Mouse (Mus musculus): Measurements from ENCODE around the gene Atox1. TPM values are rescaled to one million over a fixed set of nuclear protein-coding genes. Genes with fewer than 3 reads are reported as not detected.
A peak's percentile ranks its signal among the peaks of the same experiment; 100 is the strongest.

Atox1 gene
- polyA plus RNA-seq, 1 experiment from 2014 or later = 213 TPM

DNA sequence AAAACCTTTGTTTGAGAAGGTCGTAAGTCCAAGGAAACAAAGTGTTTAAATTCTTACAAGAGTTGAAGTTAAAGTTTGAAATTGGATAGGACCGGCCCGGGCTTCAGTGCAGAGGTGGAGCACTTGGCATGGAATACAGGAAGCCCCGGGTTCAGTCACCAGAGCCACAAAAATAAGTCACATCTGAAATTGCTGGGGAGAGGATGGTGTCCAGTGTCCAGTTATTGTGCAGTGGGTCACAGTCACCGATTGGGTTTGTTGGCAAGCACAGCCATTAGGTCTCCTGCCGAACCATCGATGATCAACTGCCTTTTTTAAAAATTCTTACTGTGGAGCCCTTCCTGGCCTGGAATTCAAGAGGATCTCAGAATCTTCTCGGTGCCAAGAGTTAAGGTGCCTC is 9.7 kb upstream of the Atox1 start:
- no peak for ATAC-seq (replicated peaks; ENCODE audit: extremely low read depth, insufficient read depth, low FRiP score)
- Histone ChIP-seq H3K4me1 (ENCODE audit: control insufficient read depth, insufficient read depth, low read length) (peaks cover 26% of the 10 kb centered on the region), H3K9ac (ENCODE audit: low read length) (peak overlapping the region; percentile 97), H3K27me3 (ENCODE audit: control insufficient read depth, insufficient read depth, low read length) (no peaks in the 10 kb centered on the region), H3K4me2 (ENCODE audit: low read depth, low read length) (peak overlapping the region; percentile 92), H3K36me3 (ENCODE audit: control insufficient read depth, insufficient read depth) (no peaks in the 10 kb centered on the region; the same call in 1 of the 2 replicates), H3K4me3 (ENCODE audit: low read length) (peak overlapping the region; percentile 96), H3K9me3 (replicated peaks; ENCODE audit: control insufficient read depth, low read length) (no peaks in the 10 kb centered on the region), H3K27ac (ENCODE audit: low read length) (peak overlapping the region; percentile 44; the same call in 1 of the 2 replicates)
- WGBS = 22% methylated on average over 8 of the region's 8 CpGs

DNA sequence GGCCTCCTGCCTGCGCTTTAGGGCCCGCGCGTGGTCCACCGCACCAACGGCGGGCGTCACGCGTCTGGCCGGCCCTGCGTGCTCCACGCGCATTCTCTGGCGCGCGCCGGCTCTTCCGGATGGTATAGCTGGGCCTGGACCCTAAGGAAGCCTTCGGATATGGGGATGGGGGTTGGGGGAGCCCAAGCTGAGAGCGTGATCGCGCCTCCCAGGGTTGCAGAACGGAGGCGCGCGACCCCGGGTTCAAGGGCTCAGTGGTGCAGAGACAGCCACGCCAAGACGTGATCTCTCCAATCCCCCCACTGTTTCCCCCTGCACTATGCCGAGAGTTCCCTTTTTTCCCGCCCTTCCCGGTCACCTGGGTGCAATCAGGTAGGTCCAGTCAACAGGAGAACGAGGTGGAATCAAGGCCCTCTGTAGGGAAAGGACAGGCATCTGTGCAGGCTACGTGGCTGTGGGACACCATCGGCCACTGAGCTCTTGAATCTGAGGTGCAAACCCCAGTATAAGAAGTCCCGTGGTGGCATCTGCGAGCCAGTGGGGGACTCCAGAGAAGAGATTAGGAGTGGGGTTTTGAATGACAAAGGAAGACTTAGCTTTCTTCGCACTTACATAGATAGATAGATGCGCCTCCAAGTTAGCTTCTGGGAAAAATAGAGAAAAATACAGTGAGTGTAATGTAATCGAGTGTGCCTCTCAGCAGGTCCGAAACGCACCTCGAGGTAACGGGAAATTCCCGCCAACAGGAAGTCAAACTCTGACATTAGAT is 9.1 kb upstream of the Atox1 start:
- H3K9me3 ChIP-seq (replicated peaks; ENCODE audit: control insufficient read depth, low read length) = no peaks in the 10 kb centered on the region
- H3K9ac ChIP-seq (ENCODE audit: low read length) = peak overlapping the region; percentile 97
- H3K4me2 ChIP-seq (ENCODE audit: low read depth, low read length) = peak overlapping the region; percentile 92
- H3K27ac ChIP-seq (ENCODE audit: low read length) = peak overlapping the region; percentile 92
- no peak; the same call in 1 of the 2 replicates for ATAC-seq (replicated peaks; ENCODE audit: extremely low read depth, insufficient read depth, low FRiP score)
- no peaks in the 10 kb centered on the region; the same call in 1 of the 2 replicates for H3K36me3 ChIP-seq (ENCODE audit: control insufficient read depth, insufficient read depth)
- WGBS = under 1% methylated on average over 46 of the region's 46 CpGs
- H3K4me3 ChIP-seq (ENCODE audit: low read length) = peak overlapping the region; percentile 96
- H3K27me3 ChIP-seq (ENCODE audit: control insufficient read depth, insufficient read depth, low read length) = no peaks in the 10 kb centered on the region
- H3K4me1 ChIP-seq (ENCODE audit: control insufficient read depth, insufficient read depth, low read length) = peaks cover 26% of the 10 kb centered on the region

DNA sequence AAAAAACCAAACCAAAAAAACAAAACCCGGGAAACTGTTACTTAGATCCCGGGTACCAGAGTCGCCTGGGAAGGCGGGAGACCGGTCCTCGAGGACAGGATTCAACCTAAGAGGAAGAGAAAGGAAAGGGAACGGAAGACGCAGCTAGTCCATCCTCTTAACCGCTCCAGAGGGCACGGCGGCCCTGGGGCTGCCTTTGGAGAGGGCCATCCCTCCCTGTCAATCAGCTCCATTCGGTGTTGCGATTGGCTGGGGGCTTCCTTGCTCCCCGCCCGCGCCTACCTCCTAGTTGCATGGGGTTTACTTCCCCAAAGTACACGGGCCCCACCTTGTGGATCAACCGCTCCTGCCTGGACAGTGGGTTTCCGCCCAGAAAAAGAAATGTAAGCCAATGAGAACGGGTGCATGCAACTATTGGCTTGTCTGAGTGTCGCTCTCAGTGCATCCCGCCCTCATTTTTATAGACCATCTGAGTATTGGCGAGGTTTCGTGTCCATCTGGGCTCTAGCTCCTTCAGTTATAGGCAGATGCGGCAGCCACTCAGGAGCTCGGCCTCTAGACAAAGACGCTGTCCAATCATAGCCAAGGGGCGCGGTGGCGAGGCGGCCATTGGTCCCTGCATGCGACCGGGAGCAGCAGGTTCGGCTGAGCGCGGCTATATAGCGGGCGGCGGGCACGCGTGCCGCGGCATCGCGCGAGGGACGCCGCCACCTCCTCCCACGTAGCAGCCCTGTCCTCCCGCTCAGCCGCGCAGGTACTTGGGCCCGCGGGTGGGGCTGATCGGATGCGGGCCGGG is 8.2 kb upstream of the Atox1 start, which contains the start of gene G3bp1:
Gene G3bp1 (plus strand): TSS at position 638 of the 796 bp plus-strand sequence.
- peak; percentile 95 for ATAC-seq (replicated peaks; ENCODE audit: extremely low read depth, insufficient read depth, low FRiP score)
- peak within 1 kb of the TSS; percentile 92 for H3K4me2 ChIP-seq (ENCODE audit: low read depth, low read length)
- under 1% methylated on average over 43 of the region's 57 CpGs for WGBS
- peaks cover 26% of the 10 kb centered on the region for H3K4me1 ChIP-seq (ENCODE audit: control insufficient read depth, insufficient read depth, low read length)
- no peaks in the 10 kb centered on the region for H3K27me3 ChIP-seq (ENCODE audit: control insufficient read depth, insufficient read depth, low read length)
- H3K9me3 ChIP-seq (replicated peaks; ENCODE audit: control insufficient read depth, low read length) = no peaks in the 10 kb centered on the region
- peak within 1 kb of the TSS; percentile 94 for H3K27ac ChIP-seq (ENCODE audit: low read length)
- peak within 1 kb of the TSS; percentile 96 for H3K4me3 ChIP-seq (ENCODE audit: low read length)
- no peaks in the 10 kb centered on the region; the same call in 1 of the 2 replicates for H3K36me3 ChIP-seq (ENCODE audit: control insufficient read depth, insufficient read depth)
- peak within 1 kb of the TSS; percentile 97 for H3K9ac ChIP-seq (ENCODE audit: low read length)

DNA sequence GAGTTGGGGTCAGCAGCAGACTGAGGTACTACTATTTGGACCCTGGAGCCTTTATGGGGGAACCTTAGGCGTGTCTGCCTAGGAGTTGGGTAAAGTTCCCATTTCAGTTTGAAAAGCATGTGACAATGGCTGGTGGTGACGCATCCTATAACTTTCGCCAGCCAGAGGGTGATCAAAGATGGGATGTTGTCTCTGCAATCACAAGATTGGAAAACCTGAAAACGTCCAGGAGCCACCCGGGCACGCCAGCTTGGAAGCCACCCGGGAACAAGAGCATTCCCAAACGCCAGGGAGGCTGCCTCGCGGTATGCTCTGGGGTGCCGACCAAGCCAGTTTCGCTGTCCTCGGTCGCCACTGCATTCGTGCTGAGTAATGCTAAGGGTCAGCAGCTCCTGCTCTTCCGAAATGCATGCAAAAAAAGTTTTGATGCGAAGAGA is 7.6 kb upstream of the Atox1 start:
- peaks cover 25% of the 10 kb centered on the region for H3K4me1 ChIP-seq (ENCODE audit: control insufficient read depth, insufficient read depth, low read length)
- no peak for ATAC-seq (replicated peaks; ENCODE audit: extremely low read depth, insufficient read depth, low FRiP score)
- 2% methylated on average over 17 of the region's 17 CpGs for WGBS
- no peaks in the 10 kb centered on the region for H3K9me3 ChIP-seq (replicated peaks; ENCODE audit: control insufficient read depth, low read length)
- H3K27me3 ChIP-seq (ENCODE audit: control insufficient read depth, insufficient read depth, low read length) = no peaks in the 10 kb centered on the region
- peak overlapping the region; percentile 94 for H3K27ac ChIP-seq (ENCODE audit: low read length)
- no peaks in the 10 kb centered on the region; the same call in 1 of the 2 replicates for H3K36me3 ChIP-seq (ENCODE audit: control insufficient read depth, insufficient read depth)
- peak overlapping the region; percentile 72 for H3K4me2 ChIP-seq (ENCODE audit: low read depth, low read length)
- H3K9ac ChIP-seq (ENCODE audit: low read length) = peak overlapping the region; percentile 82
- peak overlapping the region; percentile 60 for H3K4me3 ChIP-seq (ENCODE audit: low read length)

DNA sequence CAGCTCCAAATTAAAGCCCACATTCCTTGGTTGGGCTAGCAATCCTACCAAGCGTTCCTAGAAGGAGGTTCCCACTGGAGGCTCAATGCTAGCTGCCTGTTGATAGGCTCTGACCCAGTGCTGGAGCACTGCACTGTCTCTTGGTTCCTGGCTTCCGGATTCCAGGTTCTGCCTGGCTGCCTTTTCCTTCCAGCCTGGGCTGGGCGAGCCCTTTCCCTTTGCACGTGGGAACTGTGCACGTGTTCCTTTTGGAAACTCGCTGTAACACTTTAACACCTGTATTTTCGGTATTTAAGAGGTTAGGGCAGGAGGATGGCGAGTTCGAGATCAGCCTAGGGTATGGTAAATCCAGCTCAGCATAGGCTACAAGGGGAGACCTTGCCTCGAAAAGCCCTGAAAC is 7.0 kb upstream of the Atox1 start:
- Histone ChIP-seq H3K4me3 (ENCODE audit: low read length) (peak overlapping the region; percentile 60; the same call in 1 of the 2 replicates), H3K4me1 (ENCODE audit: control insufficient read depth, insufficient read depth, low read length) (peaks cover 21% of the 10 kb centered on the region), H3K9me3 (replicated peaks; ENCODE audit: control insufficient read depth, low read length) (no peaks in the 10 kb centered on the region), H3K27ac (ENCODE audit: low read length) (peak overlapping the region; percentile 94), H3K4me2 (ENCODE audit: low read depth, low read length) (peak overlapping the region; percentile 72), H3K9ac (ENCODE audit: low read length) (peak overlapping the region; percentile 82), H3K27me3 (ENCODE audit: control insufficient read depth, insufficient read depth, low read length) (no peaks in the 10 kb centered on the region), H3K36me3 (ENCODE audit: control insufficient read depth, insufficient read depth) (no peaks in the 10 kb centered on the region; the same call in 1 of the 2 replicates)
- ATAC-seq (replicated peaks; ENCODE audit: extremely low read depth, insufficient read depth, low FRiP score) = no peak
- 75% methylated on average over 10 of the region's 10 CpGs for WGBS

DNA sequence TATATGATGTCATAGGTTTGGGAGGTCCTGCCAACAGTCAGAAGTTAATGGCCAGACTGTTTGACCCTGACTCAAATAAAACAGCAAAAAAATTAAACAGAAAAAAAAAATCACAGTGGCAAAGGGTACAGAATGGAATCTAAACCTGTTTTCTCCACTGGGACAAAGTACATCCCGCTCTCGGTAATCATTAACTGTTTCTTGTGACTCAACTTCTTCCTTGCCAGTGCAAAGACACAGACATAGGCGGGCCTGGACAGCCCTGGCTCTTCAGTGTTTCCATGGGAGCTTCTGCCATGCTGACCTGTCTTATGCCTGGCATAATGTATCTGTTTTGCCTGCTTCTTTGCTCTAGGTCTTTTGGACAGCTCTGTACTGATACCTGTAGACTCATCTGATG is 4.1 kb upstream of the Atox1 start:
- Histone ChIP-seq H3K27me3 (ENCODE audit: control insufficient read depth, insufficient read depth, low read length) (no peaks in the 10 kb centered on the region), H3K9me3 (replicated peaks; ENCODE audit: control insufficient read depth, low read length) (no peaks in the 10 kb centered on the region), H3K4me1 (ENCODE audit: control insufficient read depth, insufficient read depth, low read length) (peaks cover 10% of the 10 kb centered on the region), H3K4me3 (ENCODE audit: low read length) (no peak overlapping the region), H3K9ac (ENCODE audit: low read length) (no peak overlapping the region), H3K27ac (ENCODE audit: low read length) (no peak overlapping the region), H3K36me3 (ENCODE audit: control insufficient read depth, insufficient read depth) (no peaks in the 10 kb centered on the region), H3K4me2 (ENCODE audit: low read depth, low read length) (no peak overlapping the region)
- ATAC-seq (replicated peaks; ENCODE audit: extremely low read depth, insufficient read depth, low FRiP score) = no peak
- WGBS = 78% methylated on average over 3 of the region's 3 CpGs

DNA sequence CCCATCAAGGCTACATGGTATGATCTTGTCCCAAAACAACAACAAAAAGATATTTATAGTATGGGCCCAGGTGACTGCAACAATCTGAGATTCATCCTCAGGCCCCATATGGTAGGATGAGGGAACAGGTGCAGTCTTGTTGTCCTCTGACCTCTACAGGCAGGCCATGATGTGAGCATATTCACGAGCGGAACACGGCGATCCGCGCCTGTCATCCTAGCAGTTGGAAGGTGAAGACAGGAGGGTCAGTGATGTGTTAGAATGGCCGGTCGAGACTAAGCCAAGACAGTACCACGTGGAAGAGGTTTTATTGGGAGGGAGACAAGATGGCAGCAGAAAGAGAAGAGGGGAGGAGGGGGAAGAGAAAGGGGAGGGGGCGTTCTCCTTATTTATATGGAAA is 3.7 kb upstream of the Atox1 start:
- ATAC-seq (replicated peaks; ENCODE audit: extremely low read depth, insufficient read depth, low FRiP score) = no peak
- Histone ChIP-seq H3K36me3 (ENCODE audit: control insufficient read depth, insufficient read depth) (no peaks in the 10 kb centered on the region), H3K4me1 (ENCODE audit: control insufficient read depth, insufficient read depth, low read length) (peaks cover 15% of the 10 kb centered on the region), H3K4me2 (ENCODE audit: low read depth, low read length) (no peak overlapping the region), H3K4me3 (ENCODE audit: low read length) (no peak overlapping the region), H3K9me3 (replicated peaks; ENCODE audit: control insufficient read depth, low read length) (no peaks in the 10 kb centered on the region), H3K27ac (ENCODE audit: low read length) (no peak overlapping the region), H3K27me3 (ENCODE audit: control insufficient read depth, insufficient read depth, low read length) (no peaks in the 10 kb centered on the region), H3K9ac (ENCODE audit: low read length) (no peak overlapping the region)
- 79% methylated on average over 10 of the region's 10 CpGs for WGBS

DNA sequence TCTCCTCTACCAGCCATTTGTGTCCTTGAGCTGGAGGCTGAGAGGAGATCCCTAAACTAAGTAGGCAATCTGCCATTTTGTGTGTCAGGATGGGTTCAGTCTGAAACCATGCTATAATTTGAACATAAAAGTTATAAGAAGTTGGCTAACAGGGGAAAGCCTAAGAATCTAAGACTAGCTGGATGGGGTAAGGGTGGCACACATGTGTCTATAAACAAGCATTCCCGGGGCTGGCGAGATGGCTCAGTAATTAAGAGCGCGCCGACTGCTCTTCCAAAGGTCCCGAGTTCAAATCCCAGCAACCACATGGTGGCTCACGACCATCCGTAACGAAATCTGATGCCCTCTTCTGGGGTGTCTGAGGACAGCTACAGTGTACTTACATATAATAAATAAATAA is 1.1 kb upstream of the Atox1 start:
- Histone ChIP-seq H3K27ac (ENCODE audit: low read length) (no peak overlapping the region), H3K4me3 (ENCODE audit: low read length) (no peak overlapping the region), H3K4me2 (ENCODE audit: low read depth, low read length) (no peak overlapping the region), H3K4me1 (ENCODE audit: control insufficient read depth, insufficient read depth, low read length) (peaks cover 14% of the 10 kb centered on the region), H3K27me3 (ENCODE audit: control insufficient read depth, insufficient read depth, low read length) (no peaks in the 10 kb centered on the region), H3K9ac (ENCODE audit: low read length) (no peak overlapping the region), H3K9me3 (replicated peaks; ENCODE audit: control insufficient read depth, low read length) (no peaks in the 10 kb centered on the region), H3K36me3 (ENCODE audit: control insufficient read depth, insufficient read depth) (no peaks in the 10 kb centered on the region)
- 95% methylated on average over 9 of the region's 9 CpGs for WGBS
- no peak for ATAC-seq (replicated peaks; ENCODE audit: extremely low read depth, insufficient read depth, low FRiP score)
